Mouse (Mus musculus) ovary, adult 2 months (tissue): ENCODE results near the gene Mogat2. TPM values are rescaled to one million over a fixed set of nuclear protein-coding genes. Genes with fewer than 3 reads are reported as not detected.

Experiments
- polyA plus RNA-seq: library from polyadenylated mRNA; depleted of rRNA; stranded (reverse); fragments of >200 nt; gene quantifications from 2 replicates; pipeline ENCODE4 v1.2.3, GENCODE M21; 2012; rRNA removed

Mogat2 gene
- polyA plus RNA-seq: 4.8 and 5.7 TPM in 2 replicates

DNA sequence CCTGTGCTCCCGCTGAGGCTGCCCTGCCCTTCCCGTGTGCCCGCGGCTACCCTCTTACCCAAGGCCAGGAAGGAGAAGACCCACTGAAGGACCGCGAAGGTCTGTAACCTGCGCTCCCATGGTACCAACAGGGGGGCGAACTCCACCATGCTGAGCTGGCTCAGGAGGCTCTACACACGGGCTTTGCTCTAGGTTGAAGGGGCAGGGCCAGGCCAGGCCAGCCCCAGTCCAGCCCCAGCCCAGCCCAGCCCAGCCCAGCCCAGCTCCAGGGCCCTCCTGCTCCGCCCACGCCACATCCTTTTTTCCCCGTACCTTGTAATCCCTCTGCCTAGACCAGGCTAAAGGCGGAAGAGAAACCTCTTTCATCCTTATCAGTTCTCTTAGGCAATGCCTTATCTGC, at the start of gene Mogat2:
Gene Mogat2, minus strand, starts transcription at position 203 of the 400 bp plus-strand sequence.

DNA sequence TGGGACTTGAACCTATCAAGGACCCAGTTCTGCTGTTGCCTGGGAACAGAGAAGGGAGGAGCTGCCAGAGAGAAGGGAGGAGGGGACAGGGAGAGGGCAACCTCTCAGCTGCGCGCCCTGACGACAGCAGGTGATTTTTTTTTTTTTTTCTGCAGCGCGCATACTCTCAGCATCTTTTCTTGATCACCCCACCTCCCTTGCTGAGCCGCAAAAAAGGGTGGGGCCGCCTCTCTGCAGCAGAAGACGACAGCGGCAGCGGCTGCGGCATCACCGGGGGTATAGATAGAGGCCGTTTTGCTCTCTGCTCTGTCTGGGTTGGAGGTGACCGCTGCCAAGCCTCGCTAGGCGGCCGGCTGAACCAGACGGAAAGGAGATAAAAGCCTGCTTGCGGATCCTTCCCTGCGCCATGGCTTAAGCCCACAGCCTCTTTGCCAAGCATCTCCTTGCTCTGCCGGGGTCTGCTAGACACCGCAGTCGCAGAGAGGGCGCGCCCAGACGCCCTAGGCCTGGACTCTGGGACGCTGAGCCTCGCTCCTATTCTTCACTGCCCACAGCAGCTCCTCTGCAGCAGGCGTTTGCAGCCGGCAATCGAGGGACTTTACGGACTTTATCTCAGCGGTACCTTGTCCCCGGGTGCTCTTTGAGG, 29.0 kb upstream of the Mogat2 start, which contains the start of gene Map6:
Gene Map6, plus strand, starts transcription at position 197 of the 646 bp plus-strand sequence.

DNA sequence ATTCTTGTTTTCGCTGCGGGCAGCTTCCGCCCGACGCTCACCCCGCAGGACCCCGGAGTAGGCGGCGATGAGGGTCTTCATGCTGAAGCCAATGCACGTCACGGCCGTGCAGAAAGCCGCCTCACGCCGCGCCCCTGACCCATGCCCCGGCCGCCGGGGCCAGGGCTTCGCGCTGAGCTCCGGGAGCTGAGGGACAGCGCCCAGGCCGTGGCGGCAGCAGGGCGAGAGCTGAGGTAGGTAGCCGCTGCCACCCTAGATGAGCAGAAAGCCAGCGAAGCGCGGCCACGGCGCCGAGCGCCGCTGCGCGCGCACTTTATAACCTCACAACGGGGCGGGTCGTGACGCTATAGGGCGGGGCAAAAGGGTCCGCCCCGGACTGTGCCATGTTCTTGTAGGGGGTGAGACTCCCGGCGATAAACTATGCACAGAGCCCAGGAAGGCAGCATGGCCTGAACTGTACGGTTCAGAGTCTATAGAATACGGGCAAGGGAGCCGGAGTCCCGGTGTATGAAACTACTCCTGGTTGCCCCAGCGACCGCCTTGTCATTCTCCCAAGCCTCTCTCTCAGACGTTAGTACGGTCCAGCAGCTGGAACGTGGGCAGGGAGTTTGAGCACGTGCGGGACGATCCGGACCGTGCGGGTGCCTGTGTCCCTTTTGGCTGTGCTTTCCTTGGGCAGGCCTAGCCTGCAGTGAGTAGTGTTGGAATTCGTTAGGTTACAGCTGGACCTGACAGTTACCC, 55.8 kb downstream of the Mogat2 start, which contains the start of gene Dgat2:
Gene Dgat2, minus strand, starts transcription at position 288 of the 741 bp plus-strand sequence.

Other genes starting within 250 kb of the Mogat2 start
- 42.2 and 75.3 TPM in 2 replicates for gene Uvrag, start 97.5 kb downstream of the Mogat2 start, polyA plus RNA-seq
- 246 and 299 TPM in 2 replicates for gene Dgat2, start 55.9 kb downstream of the Mogat2 start, polyA plus RNA-seq
- 6.2 and 7.5 TPM in 2 replicates for gene Map6, start 28.8 kb upstream of the Mogat2 start, polyA plus RNA-seq
- gene Serpinh1, start 114.6 kb upstream of the Mogat2 start, polyA plus RNA-seq: 1,229 and 1,289 TPM in 2 replicates
- 50.8 and 51.2 TPM in 2 replicates for gene Gdpd5, start 142.8 kb upstream of the Mogat2 start, polyA plus RNA-seq
- 2.5 and 4.0 TPM in 2 replicates for gene Klhl35, start 227.4 kb upstream of the Mogat2 start, polyA plus RNA-seq
- gene Rps3, start 245.1 kb upstream of the Mogat2 start, polyA plus RNA-seq: 294 and 418 TPM in 2 replicates